Mouse (Mus musculus) monocyte, adult 5-6 weeks (primary cell): ENCODE measurements around the gene Cox14. TPM values are rescaled to one million over a fixed set of nuclear protein-coding genes. Genes with fewer than 3 reads are reported as not detected.
"Not testable (repeated sequence)": the region's sequence is repeated elsewhere in the genome, so short reads cannot be mapped to it uniquely, and the experiment has no call there.

Experiments used
- ATAC-seq: fragments of 153-309, 156-312 bp; replicated peaks from 2 replicates; pipeline ENCODE4 v1.8.0; 2017; ENCODE audit warnings: mild to moderate bottlenecking; ENCODE audit not compliant: low TSS enrichment, insufficient number of reproducible peaks, severe bottlenecking, poor library complexity, low FRiP score
- total RNA-seq: library from RNA; stranded (forward); fragments of 200-1000, 200-491, 200-594 nt; gene quantifications from 3 replicates; pipeline ENCODE4 v1.2.3, GENCODE M21; 2017

The Cox14 gene
- total RNA-seq, 1 experiment from 2014 or later, result 55.3 TPM

- ATAC-seq, result no peak
Measured at GRCm38 (mm10) chr15:99721921-99722743, 3.3 kb upstream of the Cox14 start.

GRCm38 (mm10) chr15:99723120-99723514 is 2.3 kb upstream of the Cox14 start:
- no peak for ATAC-seq

DNA sequence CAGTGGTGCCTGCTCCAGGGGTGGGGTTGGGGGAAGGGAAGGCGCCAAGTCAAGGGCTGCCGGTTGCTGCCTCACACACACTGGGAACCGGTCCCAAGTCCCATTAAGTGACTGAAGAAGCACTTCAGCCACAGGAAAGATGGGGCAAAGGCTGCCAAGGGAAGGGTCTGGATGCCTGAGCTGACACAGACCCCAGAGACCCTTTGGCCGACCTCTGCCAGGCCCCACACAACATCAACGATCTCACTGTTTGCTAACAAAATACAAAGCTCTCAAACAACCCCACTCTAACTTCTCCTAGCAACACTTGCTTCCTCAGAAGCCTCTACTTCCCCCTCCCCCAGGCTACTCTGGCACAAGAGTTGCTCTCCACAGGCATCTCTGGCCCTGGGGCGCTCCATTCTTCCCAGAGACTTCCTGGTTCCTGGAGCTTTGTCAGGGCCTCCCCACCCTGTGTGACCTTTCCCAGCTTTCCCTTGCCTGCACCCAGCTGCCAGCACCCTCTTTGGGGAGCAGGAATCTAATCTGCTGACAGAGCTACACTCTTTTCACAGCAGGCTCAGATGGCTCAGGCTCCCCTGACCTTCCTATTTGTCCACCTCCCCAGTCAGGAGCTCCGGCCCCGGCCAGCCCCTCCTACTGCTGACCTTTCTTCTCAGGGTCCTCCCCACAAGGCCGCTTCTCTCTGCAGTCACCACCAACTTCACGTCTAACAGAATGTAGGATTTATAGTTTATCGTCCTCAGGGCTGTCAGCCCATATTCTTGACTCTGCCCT is 1.7 kb upstream of the Cox14 start:
- ATAC-seq, result peak; percentile 29; the same call in 1 of the 2 replicates

DNA sequence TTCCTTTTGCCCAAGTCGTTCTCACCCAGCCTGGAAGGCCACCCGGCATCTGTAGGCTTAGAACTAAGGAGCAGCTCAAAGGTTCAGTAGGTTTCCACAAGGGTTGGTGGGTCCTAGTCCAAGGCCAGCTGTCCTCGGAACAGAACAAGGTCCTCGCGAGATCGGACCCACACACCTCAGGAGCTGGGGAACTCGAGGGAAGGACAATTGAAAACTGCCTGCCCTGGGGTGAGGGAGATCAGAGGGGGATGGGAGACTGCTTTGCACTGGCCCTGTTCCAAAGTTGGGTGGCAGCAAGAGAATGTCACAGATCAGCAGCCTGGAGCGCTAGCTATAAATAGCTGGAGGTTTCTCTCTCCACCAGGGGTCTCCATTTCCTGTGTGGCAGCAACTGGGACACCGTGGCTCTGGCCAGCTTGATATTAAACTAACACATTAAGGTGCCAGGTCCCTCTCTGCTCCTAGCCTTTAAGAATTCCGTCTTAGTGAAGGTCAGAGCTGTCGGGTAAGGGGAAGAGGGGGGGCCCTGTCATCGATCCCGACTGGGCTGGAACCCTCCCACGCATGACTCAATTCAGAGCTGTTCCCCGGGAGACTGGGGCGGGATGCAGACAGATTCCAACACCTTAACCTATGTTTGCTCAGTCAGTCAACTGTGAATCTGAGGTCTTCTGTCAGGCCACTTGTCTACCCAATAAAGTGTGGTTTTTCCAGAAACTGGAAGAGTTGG is 961 bp upstream of the Cox14 start:
- 0 out of 2 replicates have a peak, but pooled peaks have one; percentile 0 for ATAC-seq

DNA sequence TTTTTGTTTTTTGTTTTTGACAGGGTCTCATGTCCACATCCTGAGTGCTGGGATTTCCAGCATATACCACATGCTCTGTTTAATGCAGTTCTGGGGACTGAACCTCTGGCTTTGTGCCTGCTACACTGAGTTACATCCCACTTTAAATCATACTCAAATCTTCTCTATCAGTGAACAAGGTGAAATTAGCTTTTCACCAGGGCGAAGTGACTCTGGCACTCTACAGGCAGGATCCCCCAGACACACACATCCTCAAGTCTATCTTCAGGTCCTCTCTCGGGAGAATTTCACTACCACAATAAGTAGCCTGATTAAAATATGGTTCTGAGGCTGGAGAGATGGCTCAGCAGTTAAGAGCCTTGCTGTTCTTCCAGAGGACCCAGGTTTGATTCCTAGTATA is 1.1 kb downstream of the Cox14 start:
- no peak for ATAC-seq

DNA sequence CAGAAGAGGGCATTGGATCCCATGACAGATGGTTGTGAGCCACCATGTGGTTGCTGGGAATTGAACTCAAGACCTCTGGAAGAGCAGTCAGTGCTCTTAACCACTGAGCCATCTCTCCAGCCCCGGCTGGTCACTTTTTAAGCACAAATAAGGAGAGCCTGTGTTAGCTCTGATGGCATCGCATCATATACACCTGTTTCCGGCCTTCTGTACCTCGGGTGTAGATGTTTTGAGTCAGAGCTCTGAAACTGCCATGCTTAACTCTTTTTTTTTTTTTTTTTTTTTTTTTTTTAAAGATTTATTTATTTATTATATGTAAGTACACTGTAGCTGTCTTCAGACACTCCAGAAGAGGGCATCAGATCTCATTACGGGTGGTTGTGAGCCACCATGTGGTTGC is 1.6 kb downstream of the Cox14 start:
- ATAC-seq, result not testable (repeated sequence)

GRCm38 (mm10) chr15:99727525-99727924 is 2.1 kb downstream of the Cox14 start:
- ATAC-seq, result no peak

GRCm38 (mm10) chr15:99728211-99728610 is 2.8 kb downstream of the Cox14 start:
- ATAC-seq, result no peak

DNA sequence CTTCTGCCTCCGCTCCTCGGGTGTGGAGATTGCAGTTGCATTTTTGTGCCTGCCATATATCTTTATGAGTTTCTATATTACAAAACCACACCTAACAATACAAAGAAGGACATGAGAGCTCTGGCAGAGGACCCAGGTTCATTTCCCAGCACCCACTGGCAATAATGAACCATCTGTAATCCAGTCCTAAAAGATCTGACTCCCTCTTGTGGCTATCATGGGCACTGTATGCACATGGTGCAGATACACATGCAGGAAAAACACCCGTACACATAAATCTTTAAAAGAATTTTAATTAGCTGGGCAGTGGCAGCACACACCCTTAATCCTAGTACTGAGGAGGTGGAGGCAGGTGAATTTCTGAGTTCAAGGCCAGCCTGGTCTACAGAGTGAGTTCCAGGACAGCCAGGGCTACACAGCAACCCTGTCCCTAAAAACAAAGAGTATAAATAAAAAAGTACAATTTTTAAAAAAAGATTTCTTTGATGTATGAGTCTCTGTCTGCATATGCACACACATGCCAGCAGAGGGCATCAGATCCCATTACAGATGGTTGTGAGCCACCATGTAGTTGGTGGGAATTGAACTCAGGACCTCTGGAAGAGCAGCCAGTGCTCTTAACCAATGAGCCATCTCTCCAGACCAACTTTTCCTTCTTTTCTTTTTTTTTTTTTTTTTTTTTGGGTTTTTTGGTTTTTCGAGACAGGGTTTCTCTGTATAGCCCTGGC is 3.8 kb downstream of the Cox14 start:
- ATAC-seq, result no peak

DNA sequence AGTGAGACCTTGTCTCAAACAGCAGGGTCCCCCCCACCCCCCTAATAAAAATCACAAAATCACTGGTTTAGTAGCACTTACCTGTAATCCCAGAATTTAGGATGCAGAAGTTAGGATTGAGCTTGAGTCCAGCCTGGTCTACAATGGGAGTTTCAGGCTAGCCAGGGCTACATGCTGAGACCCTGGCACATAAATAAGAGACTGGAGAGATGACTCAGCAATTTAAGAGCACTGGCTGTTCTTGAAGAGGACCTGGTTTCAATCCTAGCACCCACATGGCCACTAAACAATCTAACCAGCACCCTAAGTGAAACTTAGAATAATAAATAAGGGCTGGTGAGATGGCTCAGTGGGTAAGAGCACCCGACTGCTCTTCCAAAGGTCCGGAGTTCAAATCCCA is 5.7 kb downstream of the Cox14 start:
- ATAC-seq, result no peak

- ATAC-seq, result no peak
Measured at GRCm38 (mm10) chr15:99731678-99732077, 6.3 kb downstream of the Cox14 start.

DNA sequence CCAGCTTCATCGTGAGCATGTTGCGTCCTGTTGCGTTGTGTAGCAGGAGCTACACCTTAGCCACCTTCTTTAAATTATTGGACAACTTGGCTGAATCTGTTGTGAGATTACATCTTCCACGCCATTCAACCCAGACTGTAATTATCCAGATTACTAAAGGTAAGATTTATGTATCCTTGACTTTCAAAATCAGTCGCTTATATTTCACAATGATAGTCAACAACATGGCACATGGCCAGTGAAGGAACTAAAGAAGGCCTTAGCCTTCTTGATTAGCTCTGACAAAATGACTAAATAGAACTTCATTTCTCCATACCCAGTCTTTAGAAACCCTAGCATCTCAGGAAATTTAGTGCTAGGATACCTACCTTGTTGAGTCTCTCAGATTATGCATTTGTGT is 7.8 kb downstream of the Cox14 start:
- ATAC-seq, result no peak

- ATAC-seq, result no peak
Measured at GRCm38 (mm10) chr15:99735631-99736030, 10.2 kb downstream of the Cox14 start.

DNA sequence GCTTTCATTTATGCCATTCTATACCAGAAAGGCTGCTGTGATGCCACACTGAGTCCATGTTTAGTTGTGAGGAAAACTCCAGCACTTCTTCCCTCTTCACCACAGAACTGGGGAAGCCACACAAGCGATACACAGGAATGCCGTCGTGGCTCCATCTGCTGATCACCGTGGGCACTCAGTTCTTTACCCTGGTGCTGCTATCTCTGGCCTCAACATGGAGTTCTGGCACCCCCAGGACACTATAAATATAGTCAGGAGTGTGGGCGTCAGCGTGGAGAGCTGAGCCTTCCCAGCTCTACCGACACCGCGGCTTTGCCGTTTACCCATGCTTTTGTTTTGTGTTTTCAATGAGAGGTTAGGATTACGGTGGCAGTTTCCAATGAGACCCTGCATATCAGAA is 11.3 kb downstream of the Cox14 start:
- ATAC-seq, result no peak

- no peak for ATAC-seq
Measured at GRCm38 (mm10) chr15:99740229-99740628, 14.8 kb downstream of the Cox14 start.

DNA sequence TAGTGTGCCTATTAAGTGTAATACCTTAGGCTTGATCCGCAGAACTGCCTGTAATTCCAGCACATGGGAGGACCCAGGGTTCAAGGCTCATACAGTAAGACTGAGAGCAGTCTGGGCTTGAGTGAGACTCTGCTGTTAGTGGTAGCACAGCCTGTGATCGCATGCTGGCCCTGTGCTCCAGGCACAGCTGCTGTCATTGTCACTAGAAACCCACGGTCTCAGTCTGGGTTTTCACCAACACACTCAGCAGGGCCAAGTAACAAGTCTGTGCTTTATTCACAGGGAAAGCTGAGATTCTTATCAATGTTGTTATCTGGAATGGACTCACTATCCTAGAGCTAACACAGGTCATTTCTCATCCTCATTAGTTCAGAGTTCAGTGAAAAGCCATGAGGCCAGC is 28.8 kb downstream of the Cox14 start:
- no peak for ATAC-seq

- no peak for ATAC-seq
Measured at GRCm38 (mm10) chr15:99767467-99767866, 42.0 kb downstream of the Cox14 start.

DNA sequence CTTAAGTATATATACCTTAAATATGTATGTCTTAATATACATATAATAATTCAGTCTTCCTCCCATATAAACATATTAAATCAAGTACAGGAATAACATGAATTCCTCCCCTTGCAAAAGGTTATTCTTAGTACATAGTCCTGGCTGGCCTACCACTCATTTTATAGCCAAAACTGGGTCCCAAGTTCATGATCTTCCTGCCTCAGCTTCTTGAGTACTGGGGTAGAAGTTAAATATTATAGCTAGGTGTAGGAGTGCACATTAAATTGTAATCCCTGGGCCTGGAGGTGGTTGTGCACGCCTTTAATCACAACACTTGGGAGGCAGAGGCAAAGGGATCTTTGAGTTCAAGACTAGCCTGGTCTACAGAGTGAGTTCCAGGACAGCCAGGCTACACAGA is 43.3 kb downstream of the Cox14 start:
- no peak for ATAC-seq

DNA sequence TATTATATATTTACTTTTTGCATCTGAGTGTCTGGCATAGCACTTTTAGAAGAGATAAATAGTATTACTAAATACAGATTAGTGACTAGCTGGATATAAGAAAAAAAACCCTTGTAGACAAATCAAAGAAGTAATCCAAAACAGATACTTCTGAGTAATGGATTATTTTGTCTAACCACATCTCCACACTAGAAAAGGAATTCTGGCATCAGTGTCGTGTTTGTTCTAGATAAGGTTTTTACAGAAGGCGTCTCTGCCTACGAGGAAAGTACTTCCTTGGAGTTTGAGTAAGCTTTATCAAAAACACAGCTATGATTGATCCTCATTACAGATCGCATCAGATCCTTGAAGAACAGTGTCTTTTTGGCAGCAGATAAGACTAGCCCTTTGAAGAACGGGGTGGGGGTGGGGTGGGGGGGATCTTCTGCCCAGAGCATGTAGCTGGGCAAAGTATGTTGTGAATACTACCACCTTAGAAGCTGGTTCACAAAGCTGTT is 45.6 kb downstream of the Cox14 start:
- no peak for ATAC-seq
